Mouse (Mus musculus) spleen, postnatal 4 days (tissue): Measurements from ENCODE around the gene Nfib.

Experiments used
- DNase-seq, 2 experiments: peaks; one replicate each; pipeline ENCODE4 v3.0.0; 2022; ENCODE audit warnings: low spot score in 2 of 2

Gene Nfib

GRCm38 (mm10) chr4:82248961-82249360, 456.6 kb downstream of the Nfib start:
- DNase-seq = no peak

DNA sequence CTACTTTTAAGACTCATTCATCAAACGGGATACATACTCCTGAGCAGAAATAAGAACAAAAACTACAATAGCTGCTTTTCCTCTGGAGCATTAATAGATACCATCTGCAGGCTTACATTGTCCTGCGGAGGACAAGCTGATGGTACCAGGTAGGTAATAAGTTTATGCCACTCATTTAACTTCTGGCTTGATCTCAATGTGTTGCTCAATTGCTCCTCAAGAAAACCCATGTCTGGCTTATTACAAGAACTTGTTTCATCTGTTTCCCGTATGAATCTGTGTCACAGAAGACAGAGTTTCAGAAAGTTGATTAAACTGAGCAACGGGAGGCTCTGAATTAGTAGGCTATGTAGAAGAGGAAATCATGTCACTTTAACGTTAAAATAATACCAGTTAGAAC, 457.5 kb downstream of the Nfib start:
- no peak for DNase-seq

- no peak for DNase-seq
These were observed 459.3 kb downstream of the Nfib start for GRCm38 (mm10) chr4:82246290-82246689.
